Mouse (Mus musculus): ENCODE data around the gene Fam32a. TPM values are rescaled to one million over a fixed set of nuclear protein-coding genes. Genes with fewer than 3 reads are reported as not detected.

Gene Fam32a
- polyA plus RNA-seq, 1 experiment from 2014 or later = 68.8 TPM

GRCm38 (mm10) chr8:72220758-72221157 is 1.2 kb downstream of the Fam32a start:
- Histone ChIP-seq H3K4me3 (ENCODE audit: low read length) (peak overlapping the region; percentile 87), H3K4me2 (replicated peaks; ENCODE audit: low read depth, low read length) (peak overlapping the region; percentile 79), H3K4me1 (ENCODE audit: control insufficient read depth, insufficient read depth, low read length) (peaks cover 11% of the 10 kb centered on the region; the same call in 1 of the 2 replicates), H3K36me3 (ENCODE audit: control insufficient read depth, insufficient read depth, low read length) (peaks cover 29% of the 10 kb centered on the region), H3K27me3 (ENCODE audit: control insufficient read depth, insufficient read depth, low read length) (no peaks in the 10 kb centered on the region), H3K9ac (ENCODE audit: low read depth, low read length) (peak overlapping the region; percentile 81; the same call in 1 of the 2 replicates), H3K9me3 (ENCODE audit: control insufficient read depth, low read length) (no peaks in the 10 kb centered on the region), H3K27ac (ENCODE audit: low read depth, low read length) (no peak overlapping the region)
- no peak for ATAC-seq (ENCODE audit: low FRiP score, low TSS enrichment)
- WGBS = 88% methylated on average over 4 of the region's 4 CpGs

GRCm38 (mm10) chr8:72222656-72223055 is 3.1 kb downstream of the Fam32a start:
- 88% methylated on average over 5 of the region's 5 CpGs for WGBS
- H3K9me3 ChIP-seq (ENCODE audit: control insufficient read depth, low read length) = no peaks in the 10 kb centered on the region

GRCm38 (mm10) chr8:72239499-72240402 is 20.2 kb downstream of the Fam32a start, which contains the start of gene Ap1m1:
TSS of gene Ap1m1 (plus strand) at chr8:72240018.
- H3K27ac ChIP-seq (ENCODE audit: low read depth, low read length) = peak within 1 kb of the TSS; percentile 85
- under 1% methylated on average over 54 of the region's 54 CpGs for WGBS
- peaks cover 11% of the 10 kb centered on the region; the same call in 1 of the 2 replicates for H3K4me1 ChIP-seq (ENCODE audit: control insufficient read depth, insufficient read depth, low read length)
- H3K36me3 ChIP-seq (ENCODE audit: control insufficient read depth, insufficient read depth, low read length) = no peaks in the 10 kb centered on the region; the same call in 1 of the 2 replicates
- H3K9me3 ChIP-seq (ENCODE audit: control insufficient read depth, low read length) = no peaks in the 10 kb centered on the region
- ATAC-seq (ENCODE audit: low FRiP score, low TSS enrichment) = peak; percentile 98
- H3K4me3 ChIP-seq (ENCODE audit: low read length) = peak within 1 kb of the TSS; percentile 69
- H3K9ac ChIP-seq (ENCODE audit: low read depth, low read length) = peak within 1 kb of the TSS; percentile 61
- H3K27me3 ChIP-seq (ENCODE audit: control insufficient read depth, insufficient read depth, low read length) = no peaks in the 10 kb centered on the region
- peak within 1 kb of the TSS; percentile 59 for H3K4me2 ChIP-seq (replicated peaks; ENCODE audit: low read depth, low read length)

More at GRCm38 (mm10) chr8:72222656-72223055, 3.1 kb downstream of the Fam32a start:
- Histone ChIP-seq H3K4me1 (ENCODE audit: control insufficient read depth, insufficient read depth, low read length) (peaks cover 11% of the 10 kb centered on the region; the same call in 1 of the 2 replicates), H3K4me2 (replicated peaks; ENCODE audit: low read depth, low read length) (no peak overlapping the region), H3K9ac (ENCODE audit: low read depth, low read length) (no peak overlapping the region), H3K4me3 (ENCODE audit: low read length) (no peak overlapping the region), H3K27ac (ENCODE audit: low read depth, low read length) (no peak overlapping the region), H3K27me3 (ENCODE audit: control insufficient read depth, insufficient read depth, low read length) (no peaks in the 10 kb centered on the region), H3K36me3 (ENCODE audit: control insufficient read depth, insufficient read depth, low read length) (peaks cover 29% of the 10 kb centered on the region)
- no peak for ATAC-seq (ENCODE audit: low FRiP score, low TSS enrichment)

DNA sequence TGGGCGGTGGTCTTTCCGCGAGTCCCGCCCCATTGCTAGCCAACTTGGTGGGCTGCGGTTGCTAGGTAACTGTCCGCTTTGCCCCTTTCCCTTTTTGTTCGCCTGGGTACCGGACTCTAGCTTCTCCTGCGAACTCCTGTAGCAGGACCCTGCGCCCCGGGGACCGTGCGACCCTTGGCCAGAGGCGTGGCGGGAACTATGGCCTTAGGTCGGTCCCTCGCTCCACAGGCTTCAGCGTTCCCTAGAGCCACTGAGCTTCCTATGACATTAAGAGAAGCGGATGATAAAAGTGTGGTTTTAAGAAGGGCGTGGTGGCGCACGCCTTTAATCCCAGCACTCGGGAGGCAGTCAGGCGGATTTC is 20.9 kb downstream of the Fam32a start:
- H3K9ac ChIP-seq (ENCODE audit: low read depth, low read length) = peak overlapping the region; percentile 61
- WGBS = under 1% methylated on average over 24 of the region's 24 CpGs
- H3K4me2 ChIP-seq (replicated peaks; ENCODE audit: low read depth, low read length) = peak overlapping the region; percentile 59
- no peaks in the 10 kb centered on the region for H3K27me3 ChIP-seq (ENCODE audit: control insufficient read depth, insufficient read depth, low read length)
- peak; percentile 65; the same call in 1 of the 2 replicates for ATAC-seq (ENCODE audit: low FRiP score, low TSS enrichment)
- peak overlapping the region; percentile 69 for H3K4me3 ChIP-seq (ENCODE audit: low read length)
- H3K9me3 ChIP-seq (ENCODE audit: control insufficient read depth, low read length) = no peaks in the 10 kb centered on the region
- H3K27ac ChIP-seq (ENCODE audit: low read depth, low read length) = peak overlapping the region; percentile 85
- peaks cover 11% of the 10 kb centered on the region; the same call in 1 of the 2 replicates for H3K4me1 ChIP-seq (ENCODE audit: control insufficient read depth, insufficient read depth, low read length)
- H3K36me3 ChIP-seq (ENCODE audit: control insufficient read depth, insufficient read depth, low read length) = no peaks in the 10 kb centered on the region; the same call in 1 of the 2 replicates

- peak overlapping the region; percentile 69 for H3K4me3 ChIP-seq (ENCODE audit: low read length)
- H3K4me1 ChIP-seq (ENCODE audit: control insufficient read depth, insufficient read depth, low read length) = peaks cover 11% of the 10 kb centered on the region; the same call in 1 of the 2 replicates
- H3K36me3 ChIP-seq (ENCODE audit: control insufficient read depth, insufficient read depth, low read length) = no peaks in the 10 kb centered on the region; the same call in 1 of the 2 replicates
- no peaks in the 10 kb centered on the region for H3K9me3 ChIP-seq (ENCODE audit: control insufficient read depth, low read length)
- 74% methylated on average over 7 of the region's 7 CpGs for WGBS
- peak overlapping the region; percentile 61; the same call in 1 of the 2 replicates for H3K9ac ChIP-seq (ENCODE audit: low read depth, low read length)
- H3K4me2 ChIP-seq (replicated peaks; ENCODE audit: low read depth, low read length) = peak overlapping the region; percentile 59
- H3K27ac ChIP-seq (ENCODE audit: low read depth, low read length) = no peak overlapping the region
- ATAC-seq (ENCODE audit: low FRiP score, low TSS enrichment) = no peak
- H3K27me3 ChIP-seq (ENCODE audit: control insufficient read depth, insufficient read depth, low read length) = no peaks in the 10 kb centered on the region
Observed at GRCm38 (mm10) chr8:72240951-72241350, 21.4 kb downstream of the Fam32a start.

DNA sequence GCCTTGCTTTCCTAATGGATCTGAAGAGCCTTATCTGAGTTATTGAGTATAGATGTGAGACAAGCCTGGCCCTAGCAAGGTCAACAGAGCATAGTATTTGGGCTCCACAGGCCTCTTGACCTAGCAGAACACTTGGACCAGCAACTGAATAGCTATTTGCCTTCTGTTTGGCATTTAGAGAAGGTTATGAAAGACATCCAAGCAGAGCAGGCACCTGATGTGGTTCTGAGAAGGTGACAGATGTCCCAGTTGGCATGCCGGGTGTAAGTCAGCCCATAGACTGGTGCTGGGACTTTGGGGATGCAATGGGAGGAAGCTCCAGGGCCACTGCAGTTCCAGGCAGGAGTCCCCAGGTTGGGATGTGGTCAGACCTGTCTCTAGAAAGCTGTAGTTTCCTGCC is 22.7 kb downstream of the Fam32a start:
- Histone ChIP-seq H3K4me3 (ENCODE audit: low read length) (no peak overlapping the region), H3K9me3 (ENCODE audit: control insufficient read depth, low read length) (no peaks in the 10 kb centered on the region), H3K4me1 (ENCODE audit: control insufficient read depth, insufficient read depth, low read length) (peaks cover 11% of the 10 kb centered on the region; the same call in 1 of the 2 replicates), H3K27ac (ENCODE audit: low read depth, low read length) (no peak overlapping the region), H3K27me3 (ENCODE audit: control insufficient read depth, insufficient read depth, low read length) (no peaks in the 10 kb centered on the region), H3K4me2 (replicated peaks; ENCODE audit: low read depth, low read length) (no peak overlapping the region), H3K9ac (ENCODE audit: low read depth, low read length) (no peak overlapping the region), H3K36me3 (ENCODE audit: control insufficient read depth, insufficient read depth, low read length) (peaks cover 8% of the 10 kb centered on the region)
- WGBS = 88% methylated on average over 1 of the region's 1 CpGs
- no peak for ATAC-seq (ENCODE audit: low FRiP score, low TSS enrichment)

GRCm38 (mm10) chr8:72244610-72245009 is 25.1 kb downstream of the Fam32a start:
- no peak for ATAC-seq (ENCODE audit: low FRiP score, low TSS enrichment)
- 79% methylated on average over 2 of the region's 2 CpGs for WGBS

GRCm38 (mm10) chr8:72257171-72257901 is 37.8 kb downstream of the Fam32a start:
- Histone ChIP-seq H3K27me3 (ENCODE audit: control insufficient read depth, insufficient read depth, low read length) (no peaks in the 10 kb centered on the region), H3K4me3 (ENCODE audit: low read length) (no peak overlapping the region), H3K9me3 (ENCODE audit: control insufficient read depth, low read length) (no peaks in the 10 kb centered on the region), H3K9ac (ENCODE audit: low read depth, low read length) (no peak overlapping the region), H3K27ac (ENCODE audit: low read depth, low read length) (no peak overlapping the region), H3K4me2 (replicated peaks; ENCODE audit: low read depth, low read length) (no peak overlapping the region), H3K36me3 (ENCODE audit: control insufficient read depth, insufficient read depth, low read length) (peaks cover 15% of the 10 kb centered on the region; the same call in 1 of the 2 replicates), H3K4me1 (ENCODE audit: control insufficient read depth, insufficient read depth, low read length) (peaks cover 3% of the 10 kb centered on the region; the same call in 1 of the 2 replicates)
- 45% methylated on average over 7 of the region's 7 CpGs for WGBS
- ATAC-seq (ENCODE audit: low FRiP score, low TSS enrichment) = 0 out of 2 replicates have a peak, but pooled peaks have one; percentile 44

More at GRCm38 (mm10) chr8:72244610-72245009, 25.1 kb downstream of the Fam32a start:
- Histone ChIP-seq H3K27me3 (ENCODE audit: control insufficient read depth, insufficient read depth, low read length) (no peaks in the 10 kb centered on the region), H3K4me2 (replicated peaks; ENCODE audit: low read depth, low read length) (no peak overlapping the region), H3K27ac (ENCODE audit: low read depth, low read length) (no peak overlapping the region), H3K36me3 (ENCODE audit: control insufficient read depth, insufficient read depth, low read length) (peaks cover 11% of the 10 kb centered on the region), H3K9me3 (ENCODE audit: control insufficient read depth, low read length) (no peaks in the 10 kb centered on the region), H3K9ac (ENCODE audit: low read depth, low read length) (no peak overlapping the region), H3K4me1 (ENCODE audit: control insufficient read depth, insufficient read depth, low read length) (peaks cover 11% of the 10 kb centered on the region; the same call in 1 of the 2 replicates), H3K4me3 (ENCODE audit: low read length) (no peak overlapping the region)
